Mouse (Mus musculus): ENCODE data around the gene Hras. TPM values are rescaled to one million over a fixed set of nuclear protein-coding genes. Genes with fewer than 3 reads are reported as not detected.

The Hras gene
- total RNA-seq, 2 experiments from 2014 or later: 28.8 to 57.4 TPM

- ATAC-seq (replicated peaks; ENCODE audit: poor library complexity, severe bottlenecking): no peak
Measured at GRCm38 (mm10) chr7:141141326-141141725, 52.5 kb downstream of the Hras start.

Other genes with a start within 250 kb of the Hras start
- gene Ifitm5, start 243.7 kb downstream of the Hras start, total RNA-seq (2014; fragmentation: Nextera tagmentation): 1.7 TPM in 1 of 2 replicates, not detected in the other
- gene Ifitm5, start 243.7 kb downstream of the Hras start, total RNA-seq (2017): not detected in 2 replicates
- not detected in 2 replicates for gene Gm45717, start 238.1 kb downstream of the Hras start, total RNA-seq (2014; fragmentation: Nextera tagmentation)
- gene Gm45717, start 238.1 kb downstream of the Hras start, total RNA-seq (2017): not detected in 2 replicates
- 555 and 581 TPM in 2 replicates for gene Ifitm2, start 238.0 kb downstream of the Hras start, total RNA-seq (2014; fragmentation: Nextera tagmentation)
- gene Ifitm2, start 238.0 kb downstream of the Hras start, total RNA-seq (2017): 354 and 388 TPM in 2 replicates
- 79.9 and 149 TPM in 2 replicates for gene Ifitm1, start 226.8 kb downstream of the Hras start, total RNA-seq (2014; fragmentation: Nextera tagmentation)
- gene Ifitm1, start 226.8 kb downstream of the Hras start, total RNA-seq (2017): 18.5 and 25.3 TPM in 2 replicates
- gene Ifitm3, start 183.2 kb downstream of the Hras start, total RNA-seq (2014; fragmentation: Nextera tagmentation): 146 and 224 TPM in 2 replicates
- 55.6 and 69.2 TPM in 2 replicates for gene Ifitm3, start 183.2 kb downstream of the Hras start, total RNA-seq (2017)
- 17.9 and 48.1 TPM in 2 replicates for gene Ifitm6, start 176.1 kb downstream of the Hras start, total RNA-seq (2014; fragmentation: Nextera tagmentation)
- 22.5 and 42.5 TPM in 2 replicates for gene Ifitm6, start 176.1 kb downstream of the Hras start, total RNA-seq (2017)
- gene Gm17387, start 164.9 kb downstream of the Hras start, total RNA-seq (2014; fragmentation: Nextera tagmentation): not detected in 2 replicates
- not detected in 2 replicates for gene Gm17387, start 164.9 kb downstream of the Hras start, total RNA-seq (2017)
- 0.60 and 3.6 TPM in 2 replicates for gene B4galnt4, start 132.9 kb downstream of the Hras start, total RNA-seq (2014; fragmentation: Nextera tagmentation)
- gene B4galnt4, start 132.9 kb downstream of the Hras start, total RNA-seq (2017): 0.26 TPM in 1 of 2 replicates, not detected in the other
- 1.4 and 2.2 TPM in 2 replicates for gene Pkp3, start 115.8 kb downstream of the Hras start, total RNA-seq (2014; fragmentation: Nextera tagmentation)
- gene Pkp3, start 115.8 kb downstream of the Hras start, total RNA-seq (2017): 0.52 and 2.7 TPM in 2 replicates
- 16.9 and 30.9 TPM in 2 replicates for gene Sigirr, start 93.4 kb downstream of the Hras start, total RNA-seq (2014; fragmentation: Nextera tagmentation)
- 16.6 and 20.2 TPM in 2 replicates for gene Sigirr, start 93.4 kb downstream of the Hras start, total RNA-seq (2017)
- gene Ano9, start 76.2 kb downstream of the Hras start, total RNA-seq (2014; fragmentation: Nextera tagmentation): not detected in 2 replicates
- gene Ano9, start 76.2 kb downstream of the Hras start, total RNA-seq (2017): not detected in 2 replicates
- gene Ptdss2, start 71.6 kb downstream of the Hras start, total RNA-seq (2014; fragmentation: Nextera tagmentation): 14.0 and 17.5 TPM in 2 replicates
- gene Ptdss2, start 71.6 kb downstream of the Hras start, total RNA-seq (2017): 4.2 and 7.1 TPM in 2 replicates
- gene Rnh1, start 21.1 kb downstream of the Hras start, total RNA-seq (2014; fragmentation: Nextera tagmentation): 79.1 and 109 TPM in 2 replicates
- 45.2 and 47.7 TPM in 2 replicates for gene Rnh1, start 21.1 kb downstream of the Hras start, total RNA-seq (2017)
- 1.4 and 2.4 TPM in 2 replicates for gene Lrrc56, start 152 bp upstream of the Hras start, total RNA-seq (2014; fragmentation: Nextera tagmentation)
- 0.52 and 0.62 TPM in 2 replicates for gene Lrrc56, start 152 bp upstream of the Hras start, total RNA-seq (2017)
- gene Lmntd2, start 20.1 kb upstream of the Hras start, total RNA-seq (2014; fragmentation: Nextera tagmentation): 2.2 TPM in 1 of 2 replicates, not detected in the other
- 0.34 TPM in 1 of 2 replicates, not detected in the other for gene Lmntd2, start 20.1 kb upstream of the Hras start, total RNA-seq (2017)
- gene Rassf7, start 21.9 kb upstream of the Hras start, total RNA-seq (2014; fragmentation: Nextera tagmentation): 3.1 and 4.5 TPM in 2 replicates
- gene Rassf7, start 21.9 kb upstream of the Hras start, total RNA-seq (2017): 2.0 and 4.5 TPM in 2 replicates
- gene Phrf1, start 34.8 kb upstream of the Hras start, total RNA-seq (2014; fragmentation: Nextera tagmentation): 70.9 and 75.4 TPM in 2 replicates
- 51.7 and 57.7 TPM in 2 replicates for gene Phrf1, start 34.8 kb upstream of the Hras start, total RNA-seq (2017)
- 0.38 and 1.3 TPM in 2 replicates for gene Irf7, start 72.5 kb upstream of the Hras start, total RNA-seq (2014; fragmentation: Nextera tagmentation)
- 2.1 and 2.7 TPM in 2 replicates for gene Irf7, start 72.5 kb upstream of the Hras start, total RNA-seq (2017)
- not detected in 2 replicates for gene Cdhr5, start 82.8 kb upstream of the Hras start, total RNA-seq (2014; fragmentation: Nextera tagmentation)
- gene Cdhr5, start 82.8 kb upstream of the Hras start, total RNA-seq (2017): not detected in 2 replicates
- gene Sct, start 85.1 kb upstream of the Hras start, total RNA-seq (2014; fragmentation: Nextera tagmentation): not detected in 2 replicates
- gene Sct, start 85.1 kb upstream of the Hras start, total RNA-seq (2017): not detected in 2 replicates
- gene Drd4, start 98.0 kb upstream of the Hras start, total RNA-seq (2014; fragmentation: Nextera tagmentation): not detected in 2 replicates
- gene Drd4, start 98.0 kb upstream of the Hras start, total RNA-seq (2017): not detected in 2 replicates
- 43.3 and 52.4 TPM in 2 replicates for gene Deaf1, start 133.7 kb upstream of the Hras start, total RNA-seq (2014; fragmentation: Nextera tagmentation)
- gene Deaf1, start 133.7 kb upstream of the Hras start, total RNA-seq (2017): 6.3 and 21.4 TPM in 2 replicates
- 6.0 and 13.2 TPM in 2 replicates for gene Tmem80, start 133.7 kb upstream of the Hras start, total RNA-seq (2014; fragmentation: Nextera tagmentation)
- gene Tmem80, start 133.7 kb upstream of the Hras start, total RNA-seq (2017): 4.5 and 8.7 TPM in 2 replicates
- gene Eps8l2, start 144.9 kb upstream of the Hras start, total RNA-seq (2014; fragmentation: Nextera tagmentation): 0.11 TPM in 1 of 2 replicates, not detected in the other
- gene Eps8l2, start 144.9 kb upstream of the Hras start, total RNA-seq (2017): not detected in 2 replicates
- 289 and 344 TPM in 2 replicates for gene Taldo1, start 198.2 kb upstream of the Hras start, total RNA-seq (2014; fragmentation: Nextera tagmentation)
- 559 and 668 TPM in 2 replicates for gene Taldo1, start 198.2 kb upstream of the Hras start, total RNA-seq (2017)
- gene Gatd1, start 220.1 kb upstream of the Hras start, total RNA-seq (2014; fragmentation: Nextera tagmentation): 19.7 and 41.9 TPM in 2 replicates
- gene Gatd1, start 220.1 kb upstream of the Hras start, total RNA-seq (2017): 10.8 and 15.6 TPM in 2 replicates
- not detected in 2 replicates for gene Cend1, start 235.5 kb upstream of the Hras start, total RNA-seq (2014; fragmentation: Nextera tagmentation)
- not detected in 2 replicates for gene Cend1, start 235.5 kb upstream of the Hras start, total RNA-seq (2017)
- gene Slc25a22, start 243.9 kb upstream of the Hras start, total RNA-seq (2014; fragmentation: Nextera tagmentation): 18.8 and 36.2 TPM in 2 replicates
- gene Slc25a22, start 243.9 kb upstream of the Hras start, total RNA-seq (2017): 4.3 and 4.9 TPM in 2 replicates